Mouse (Mus musculus) lung, embryonic 14.5 days (tissue): ENCODE data around the gene Msmp. TPM values are rescaled to one million over a fixed set of nuclear protein-coding genes. Genes with fewer than 3 reads are reported as not detected.
"Not testable (repeated sequence)": the region's sequence is repeated elsewhere in the genome, so short reads cannot be mapped to it uniquely, and the experiment has no call there.

Source experiments
- ATAC-seq: fragments of 200-750 bp; cut with Nextera tagmentation; 2 replicates; pipeline ENCODE4 v1.8.0; 2017; ENCODE audit warnings: mild to moderate bottlenecking, moderate TSS enrichment, moderate library complexity; ENCODE audit not compliant: insufficient read depth
- DNase-seq: peaks from one replicate; pipeline ENCODE4 v3.0.0-alpha.2; 2015
- H3K27ac ChIP-seq: fragments of 300-500 bp; sonication (generic); 2 replicates; pipeline ENCODE4 v1.5.1; 2014; ENCODE audit warnings: low read depth, mild to moderate bottlenecking, moderate library complexity
- H3K27me3 ChIP-seq: fragments of 300-500 bp; sonication (generic); 2 replicates; pipeline ENCODE4 v1.6.1; 2014; ENCODE audit warnings: low read length, control low read depth; ENCODE audit not compliant: insufficient read depth
- H3K36me3 ChIP-seq: fragments of 300-500 bp; sonication (generic); 2 replicates; pipeline ENCODE4 v1.6.1; 2014; ENCODE audit warnings: control low read depth; ENCODE audit not compliant: insufficient read depth
- H3K4me1 ChIP-seq: fragments of 300-500 bp; sonication (generic); 2 replicates; pipeline ENCODE4 v1.6.1; 2014; ENCODE audit warnings: antibody characterized with exemption, control low read depth; ENCODE audit not compliant: insufficient read depth
- H3K4me2 ChIP-seq: fragments of 300-500 bp; sonication (generic); 2 replicates; pipeline ENCODE4 v1.6.1; 2014; ENCODE audit warnings: mild to moderate bottlenecking
- H3K4me3 ChIP-seq: fragments of 300-500 bp; sonication (generic); 2 replicates; pipeline ENCODE4 v1.5.1; 2014; ENCODE audit warnings: low read depth, low read length
- H3K9ac ChIP-seq: fragments of 300-500 bp; sonication (generic); 2 replicates; pipeline ENCODE4 v1.6.1; 2014
- H3K9me3 ChIP-seq: fragments of 300-500 bp; sonication (generic); 2 replicates; pipeline ENCODE4 v1.6.1; 2016; ENCODE audit warnings: low read depth, low read length, control low read depth
- CTCF ChIP-seq: IDR thresholded peaks from 2 replicates; pipeline ENCODE4 v1.5.1; 2016; ENCODE audit warnings: antibody characterized with exemption, low read depth
- WGBS: fragments of 180-500 bp; shearing (Covaris S2); extraction: QIAGEN DNeasy Blood & Tissue Kit; methylation state at CpG from one replicate; pipeline ENCODE4 v1.1.7; 2014; 5-methylcytosine and 5-hydroxymethylcytosine counted together
- polyA plus RNA-seq: library from polyadenylated mRNA; unstranded; fragments of >200 nt; fragmentation: Nextera tagmentation; extraction: Ambion mirVana; gene quantifications from 2 replicates; pipeline ENCODE4 v1.2.1, GENCODE M21; 2014

The Msmp gene
- polyA plus RNA-seq, 1 experiment from 2014 or later: not detected

DNA sequence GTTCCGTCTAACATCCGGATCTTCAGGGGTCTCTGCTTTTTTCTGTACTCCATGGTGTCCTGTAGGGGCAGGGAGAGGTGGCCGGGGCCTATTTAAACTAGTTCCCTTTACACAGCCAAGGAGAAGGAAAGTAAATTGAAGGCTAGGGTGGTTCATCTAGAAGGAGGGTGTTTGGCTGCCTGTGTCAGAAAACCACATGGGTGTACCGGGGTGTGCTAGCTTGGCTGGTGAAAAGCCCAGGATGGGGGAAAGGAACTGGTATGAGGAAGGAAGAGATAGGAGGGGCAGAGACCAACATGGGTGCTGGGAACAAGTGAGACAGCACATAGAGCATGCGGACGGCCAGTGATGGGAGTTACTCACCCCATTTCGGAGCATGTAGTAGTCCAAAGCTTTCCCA lies 28.4 kb downstream of the Msmp start:
- peaks cover 59% of the 10 kb centered on the region for H3K36me3 ChIP-seq
- WGBS: 95% methylated on average over 7 of the region's 7 CpGs
- DNase-seq: no peak
- no peaks in the 10 kb centered on the region for H3K27me3 ChIP-seq
- no peak overlapping the region for H3K4me3 ChIP-seq
- no peak overlapping the region for H3K4me2 ChIP-seq
- no peak for ATAC-seq
- no peak overlapping the region for H3K27ac ChIP-seq
- H3K9ac ChIP-seq: no peak overlapping the region
- H3K4me1 ChIP-seq: peaks cover 34% of the 10 kb centered on the region
- no peaks in the 10 kb centered on the region for H3K9me3 ChIP-seq
- TF ChIP-seq CTCF: no peak

DNA sequence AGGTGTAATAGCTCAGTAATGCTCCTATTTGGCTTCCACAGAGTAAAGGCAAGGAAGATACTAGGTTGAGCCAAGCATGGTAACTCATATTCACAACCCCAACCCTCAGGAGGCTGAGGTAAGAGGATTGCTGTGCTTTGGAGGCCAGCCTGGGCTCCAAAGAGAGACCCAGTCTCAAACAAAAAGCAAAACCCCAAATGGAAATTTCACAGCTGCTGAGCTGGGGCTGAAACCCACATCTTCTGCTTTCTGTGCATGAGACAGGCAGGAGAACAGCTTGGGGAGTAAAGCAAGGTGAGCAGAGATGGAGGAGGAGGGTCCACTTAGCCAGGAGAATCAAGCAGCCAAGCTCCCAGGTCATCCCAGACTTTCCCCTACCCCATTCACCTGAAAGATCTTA lies 30.4 kb downstream of the Msmp start:
- no peaks in the 10 kb centered on the region for H3K9me3 ChIP-seq
- no peak for DNase-seq

DNA sequence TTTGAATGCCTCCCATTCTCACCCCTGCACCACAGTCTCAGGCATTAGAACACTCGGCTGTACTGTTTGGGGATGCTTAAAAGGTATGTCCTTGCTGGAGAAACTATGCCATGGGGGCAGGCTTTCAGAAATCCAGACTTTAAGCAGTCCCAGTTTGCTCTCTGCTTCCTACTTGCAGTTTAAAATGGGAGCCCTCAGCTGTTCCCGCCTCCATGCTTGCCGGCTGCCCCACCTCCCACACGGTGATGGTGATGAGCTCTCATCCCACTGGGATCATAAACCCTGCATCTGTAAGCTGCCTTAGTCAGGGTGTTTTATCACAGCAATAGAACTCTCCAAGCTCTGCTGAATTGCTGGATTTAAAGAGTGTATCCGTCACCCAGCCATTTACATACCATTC lies 31.9 kb downstream of the Msmp start:
- DNase-seq (no peak), ATAC-seq (no peak)
- no peak overlapping the region for H3K4me3 ChIP-seq
- H3K4me2 ChIP-seq: no peak overlapping the region
- TF ChIP-seq CTCF: no peak
- H3K27ac ChIP-seq: no peak overlapping the region
- 97% methylated on average over 5 of the region's 5 CpGs for WGBS
- H3K4me1 ChIP-seq: peaks cover 1% of the 10 kb centered on the region; the same call in 1 of the 2 replicates
- no peaks in the 10 kb centered on the region for H3K9me3 ChIP-seq
- H3K36me3 ChIP-seq: peaks cover 94% of the 10 kb centered on the region
- no peaks in the 10 kb centered on the region for H3K27me3 ChIP-seq
- H3K9ac ChIP-seq: no peak overlapping the region

More for the DNA sequence above, 30.4 kb downstream of the Msmp start:
- no peak for ATAC-seq
- H3K4me2 ChIP-seq: no peak overlapping the region
- TF ChIP-seq CTCF: no peak
- no peaks in the 10 kb centered on the region for H3K27me3 ChIP-seq
- peaks cover 80% of the 10 kb centered on the region for H3K36me3 ChIP-seq
- no peak overlapping the region for H3K4me3 ChIP-seq
- no peak overlapping the region for H3K9ac ChIP-seq
- H3K27ac ChIP-seq: no peak overlapping the region
- peaks cover 15% of the 10 kb centered on the region for H3K4me1 ChIP-seq

DNA sequence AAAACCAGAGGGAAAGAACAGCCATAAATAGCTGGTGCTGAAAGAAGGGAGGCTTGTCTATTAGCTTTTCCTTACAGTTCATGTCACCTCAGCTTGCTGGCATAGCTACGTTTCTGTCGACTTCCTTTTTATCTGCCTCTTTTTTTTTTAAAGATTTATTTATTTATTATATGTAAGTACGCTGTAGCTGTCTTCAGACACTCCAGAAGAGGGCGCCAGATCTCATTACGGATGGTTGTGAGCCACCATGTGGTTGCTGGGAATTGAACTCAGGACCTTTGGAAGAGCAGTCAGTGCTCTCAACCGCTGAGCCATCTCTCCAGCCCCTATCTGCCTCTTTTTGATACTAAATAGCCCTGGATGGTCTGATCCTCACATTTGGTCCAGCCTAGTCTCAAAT lies 32.4 kb downstream of the Msmp start:
- not testable (repeated sequence) for H3K4me2 ChIP-seq, DNase-seq, H3K9ac ChIP-seq, H3K4me1 ChIP-seq, H3K9me3 ChIP-seq, H3K27me3 ChIP-seq, H3K4me3 ChIP-seq, H3K27ac ChIP-seq, ATAC-seq
- WGBS: 80% methylated on average over 6 of the region's 6 CpGs
- H3K36me3 ChIP-seq: peaks cover 100% of the 10 kb centered on the region

DNA sequence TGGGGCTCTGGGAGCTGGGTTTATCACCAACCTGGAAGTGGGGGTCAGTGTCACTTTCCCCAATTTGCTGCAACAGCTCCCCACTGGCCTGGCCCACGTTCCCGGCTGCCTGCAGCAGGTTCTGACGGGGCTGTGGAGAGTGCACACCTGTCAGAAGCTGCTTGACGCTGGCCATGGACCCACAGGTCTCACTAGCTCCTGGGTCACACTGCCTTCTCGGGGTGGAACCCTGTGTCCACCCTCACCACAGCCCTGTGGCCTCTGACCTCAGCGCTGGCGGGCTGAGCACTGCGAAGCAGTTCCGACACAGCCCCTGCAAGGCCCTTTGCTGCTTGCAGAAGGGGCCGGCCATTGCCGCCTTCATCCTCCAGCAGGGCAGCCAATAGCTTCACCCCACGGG lies 35.2 kb downstream of the Msmp start:
- TF ChIP-seq CTCF: no peak
- Histone ChIP-seq H3K27me3 (no peaks in the 10 kb centered on the region), H3K36me3 (peaks cover 100% of the 10 kb centered on the region), H3K4me3 (no peak overlapping the region), H3K4me1 (no peaks in the 10 kb centered on the region), H3K4me2 (no peak overlapping the region), H3K9me3 (no peaks in the 10 kb centered on the region), H3K27ac (no peak overlapping the region), H3K9ac (no peak overlapping the region)
- DNase-seq (no peak), ATAC-seq (no peak)
- 90% methylated on average over 12 of the region's 12 CpGs for WGBS

DNA sequence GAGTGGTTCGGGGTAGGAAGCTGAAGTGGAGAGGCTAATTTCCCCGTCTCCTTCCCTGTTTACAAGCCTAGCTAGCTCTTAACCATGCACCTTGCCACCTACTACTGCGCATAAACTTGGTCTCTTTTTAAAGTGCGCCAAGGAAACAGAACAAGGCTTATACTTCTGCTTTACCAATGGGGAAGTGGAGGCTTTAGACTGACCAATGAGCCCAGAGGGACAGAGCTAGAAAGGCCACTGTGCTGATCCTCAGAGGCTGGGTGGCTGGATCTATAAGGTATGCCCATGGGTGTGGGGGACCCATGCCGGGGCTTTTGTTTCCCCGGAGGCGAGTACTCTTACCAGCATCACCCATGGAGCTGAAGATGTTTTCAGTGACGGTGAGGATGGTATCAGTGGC lies 37.1 kb downstream of the Msmp start:
- peaks cover 100% of the 10 kb centered on the region for H3K36me3 ChIP-seq
- H3K4me3 ChIP-seq: no peak overlapping the region
- DNase-seq (no peak), ATAC-seq (no peak)
- 92% methylated on average over 8 of the region's 8 CpGs for WGBS
- H3K27me3 ChIP-seq: no peaks in the 10 kb centered on the region
- no peak for TF ChIP-seq CTCF
- H3K4me2 ChIP-seq: no peak overlapping the region
- no peaks in the 10 kb centered on the region for H3K4me1 ChIP-seq
- H3K9me3 ChIP-seq: no peaks in the 10 kb centered on the region
- H3K9ac ChIP-seq: no peak overlapping the region
- no peak overlapping the region for H3K27ac ChIP-seq

DNA sequence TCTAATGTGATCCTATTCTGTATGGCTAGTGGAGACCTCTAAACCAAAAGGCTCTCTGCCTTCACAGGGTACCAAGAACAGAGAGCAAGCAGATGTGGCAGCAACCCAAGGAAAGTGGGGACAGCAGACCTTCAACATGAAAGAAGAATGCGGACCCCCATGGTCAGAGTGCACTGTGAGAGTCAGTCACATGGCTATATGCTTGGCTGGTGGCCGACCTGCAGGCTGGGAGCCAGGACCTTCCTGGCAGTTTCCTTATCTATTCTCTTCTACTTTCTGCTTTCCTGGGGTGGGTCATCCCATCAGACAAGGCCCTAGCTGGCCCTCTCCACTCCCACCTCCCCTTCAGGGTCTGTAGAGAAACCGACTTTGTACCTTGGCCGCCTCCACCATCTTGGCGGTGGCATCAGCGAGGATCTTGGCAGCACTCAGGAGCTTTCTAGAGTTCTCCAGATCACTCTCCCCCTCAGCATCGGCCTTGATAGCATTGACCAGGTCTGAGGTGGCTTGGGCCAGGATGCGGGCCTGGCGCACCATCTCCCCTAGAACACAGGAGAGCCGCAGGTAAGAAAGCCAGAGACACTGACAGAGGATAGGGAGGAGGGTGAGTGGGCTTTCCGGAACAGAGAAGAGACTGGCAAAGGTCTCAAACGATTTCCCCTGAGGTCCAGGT lies 37.8 kb downstream of the Msmp start:
- H3K4me2 ChIP-seq: no peak overlapping the region
- ATAC-seq (no peak), DNase-seq (no peak)
- no peak overlapping the region for H3K27ac ChIP-seq
- WGBS: 91% methylated on average over 12 of the region's 12 CpGs
- H3K4me3 ChIP-seq: no peak overlapping the region
- H3K9ac ChIP-seq: no peak overlapping the region
- no peaks in the 10 kb centered on the region for H3K4me1 ChIP-seq
- peaks cover 100% of the 10 kb centered on the region for H3K36me3 ChIP-seq
- no peaks in the 10 kb centered on the region for H3K9me3 ChIP-seq
- no peak for TF ChIP-seq CTCF
- no peaks in the 10 kb centered on the region for H3K27me3 ChIP-seq

DNA sequence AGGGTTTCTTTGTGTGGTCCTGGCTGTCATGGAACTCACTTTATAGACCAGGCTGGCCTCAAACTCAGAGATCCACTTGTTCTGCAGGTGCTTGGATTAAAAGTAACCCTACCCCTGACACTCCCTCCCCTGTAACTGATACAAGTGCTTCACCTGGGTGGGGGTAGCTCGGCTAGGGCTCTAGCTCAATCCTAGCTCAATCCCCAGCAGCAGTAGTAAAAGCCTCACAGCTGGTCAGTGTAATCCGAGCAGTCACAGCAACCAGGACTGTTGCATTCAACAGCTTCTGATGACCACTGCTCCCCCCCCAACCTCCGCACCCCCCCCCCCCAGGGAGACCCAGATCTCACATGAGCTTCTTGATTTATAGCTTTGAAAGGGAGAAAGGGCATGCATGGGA lies 42.2 kb downstream of the Msmp start:
- H3K36me3 ChIP-seq: peaks cover 100% of the 10 kb centered on the region
- no peaks in the 10 kb centered on the region for H3K9me3 ChIP-seq
- H3K9ac ChIP-seq: no peak overlapping the region
- no peaks in the 10 kb centered on the region for H3K27me3 ChIP-seq
- H3K4me3 ChIP-seq: no peak overlapping the region
- ATAC-seq (no peak), DNase-seq (no peak)
- TF ChIP-seq CTCF: no peak
- H3K4me2 ChIP-seq: no peak overlapping the region
- WGBS: 77% methylated on average over 3 of the region's 3 CpGs
- no peak overlapping the region for H3K27ac ChIP-seq
- H3K4me1 ChIP-seq: no peaks in the 10 kb centered on the region
